Mouse (Mus musculus): ENCODE results near the gene Col6a4.

- TF ChIP-seq RAD21 (IDR thresholded peaks at IDR 0.05; ENCODE audit: low read depth, low read length) (no peak), CTCF (conservative IDR thresholded peaks at IDR 0.05 in 1 of 2, IDR thresholded peaks at IDR 0.05 in 1 of 2; ENCODE audit: low read depth in 2 of 2, low read length in 2 of 2) (no peak), TBP (conservative IDR thresholded peaks at IDR 0.05; ENCODE audit: low read depth, low read length) (no peak), EP300 (IDR thresholded peaks at IDR 0.05; ENCODE audit: low read length) (no peak), MAFK (IDR thresholded peaks at IDR 0.05; ENCODE audit: insufficient replicate concordance, low read length) (no peak), POLR2A (IDR thresholded peaks at IDR 0.05; ENCODE audit: low read depth, low read length) (no peak), HCFC1 (IDR thresholded peaks at IDR 0.05; ENCODE audit: low read depth, low read length) (no peak), POLR2AphosphoS2 (IDR thresholded peaks at IDR 0.05; ENCODE audit: low read depth, low read length) (no peak), ETS1 (conservative IDR thresholded peaks at IDR 0.05; ENCODE audit: low read depth, low read length) (no peak)
These were observed 107.1 kb downstream of the Col6a4 start for GRCm38 (mm10) chr9:105989468-105989867.
